Mouse (Mus musculus) left cerebral cortex, adult 2 months (tissue): ENCODE measurements at regions not wholly inside any gene's neighbourhood (a gene's known extent, or its start where the extent isn't known, plus 50 kb on each side); places are given as distances from the start of the nearest gene placed in this dataset.
"Not testable (repeated sequence)": the region's sequence is repeated elsewhere in the genome, so short reads cannot be mapped to it uniquely, and the experiment has no call there.

Experiments used
- DNase-seq, 2 experiments: peaks; one replicate each; pipeline ENCODE4 v3.0.0; 2021 to 2022; ENCODE audit warnings: low spot score in 2 of 2, mixed read lengths in 1 of 2; ENCODE audit errors: extremely low spot score in 1 of 2
- H3K27ac ChIP-seq: fragments of 200-600 bp; 2 replicates; pipeline ENCODE4 v1.8.1; 2022
- H3K4me3 ChIP-seq: fragments of 200-600 bp; 2 replicates; pipeline ENCODE4 v1.8.1; 2022
- CTCF ChIP-seq: fragments of 200-600 bp; IDR thresholded peaks from 2 replicates; pipeline ENCODE4 v1.8.1; 2022; ENCODE audit warnings: antibody characterized with exemption, mild to moderate bottlenecking, moderate library complexity
- intact Hi-C: fragments of 180-260 bp; cut with DNase I; formaldehyde crosslinking; loops from one replicate; pipeline ENCODE4 v1.15.1; 2025

DNA sequence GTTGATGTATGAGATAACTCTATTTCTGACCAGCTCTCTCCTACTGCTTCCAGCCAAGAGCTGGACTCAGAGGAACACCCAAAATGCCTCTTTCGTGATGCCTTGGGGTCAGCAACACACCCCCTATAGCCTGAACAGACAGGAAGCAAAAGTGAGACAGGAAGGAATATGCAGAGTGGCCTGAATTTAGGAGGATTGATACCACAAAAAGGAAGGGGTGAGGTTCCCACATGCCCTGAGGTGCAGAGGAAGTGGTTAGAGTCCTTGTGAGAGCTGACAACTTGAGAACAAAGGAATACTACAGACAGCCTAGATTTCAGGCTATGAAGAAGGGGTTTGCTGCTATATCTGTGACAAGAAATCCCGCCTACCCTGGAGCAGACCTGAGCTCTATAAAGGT lies 129.6 kb upstream of the Rps6ka3 start:
- TF ChIP-seq CTCF: no peak
- H3K27ac ChIP-seq: no peak overlapping the region
- intact Hi-C loops: no loop called here
- H3K4me3 ChIP-seq: no peak overlapping the region
- DNase-seq: no peak

DNA sequence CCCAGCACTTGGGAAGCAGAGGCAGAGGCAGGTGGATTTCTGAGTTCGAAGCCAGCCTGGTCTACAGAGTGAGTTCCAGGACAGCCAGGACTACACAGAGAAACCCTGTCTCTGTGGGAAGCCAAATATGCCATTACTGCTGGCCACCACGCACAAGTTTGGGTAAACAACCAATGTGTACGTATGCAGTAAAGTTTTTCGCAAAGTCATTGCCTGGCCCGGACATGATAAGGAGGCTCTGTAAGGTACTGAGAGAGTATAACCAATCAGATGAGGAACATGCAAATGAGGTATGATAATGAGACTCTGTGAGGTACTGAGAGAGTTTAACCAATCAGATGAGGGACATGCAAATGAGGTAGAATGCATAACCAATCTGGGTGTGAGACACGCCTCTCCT lies 99.5 kb upstream of the Rps6ka3 start:
- H3K27ac ChIP-seq, intact Hi-C loops, DNase-seq: not testable (repeated sequence)

DNA sequence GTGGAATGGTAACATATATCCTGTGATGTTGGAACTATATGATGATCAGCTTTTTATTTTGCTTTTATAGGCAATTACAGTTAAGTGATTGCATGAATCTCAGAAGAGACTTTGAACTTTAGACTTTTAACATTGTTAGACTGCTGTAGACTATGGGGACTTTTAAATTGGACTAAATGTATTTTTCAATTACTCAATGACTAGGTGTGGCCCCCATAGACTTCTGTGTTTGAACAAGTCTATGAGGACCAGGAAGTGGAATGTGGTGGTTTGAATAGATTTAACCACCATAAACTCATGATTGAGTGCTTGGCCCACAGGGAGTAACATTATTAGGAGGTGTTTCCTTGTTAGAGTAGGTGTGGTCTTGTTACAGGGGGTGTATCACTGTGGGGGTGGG lies 93.9 kb upstream of the Rps6ka3 start:
- TF ChIP-seq CTCF: no peak
- intact Hi-C loops: no loop called here

More for the DNA sequence above, 99.5 kb upstream of the Rps6ka3 start:
- H3K4me3 ChIP-seq: not testable (repeated sequence)

DNA sequence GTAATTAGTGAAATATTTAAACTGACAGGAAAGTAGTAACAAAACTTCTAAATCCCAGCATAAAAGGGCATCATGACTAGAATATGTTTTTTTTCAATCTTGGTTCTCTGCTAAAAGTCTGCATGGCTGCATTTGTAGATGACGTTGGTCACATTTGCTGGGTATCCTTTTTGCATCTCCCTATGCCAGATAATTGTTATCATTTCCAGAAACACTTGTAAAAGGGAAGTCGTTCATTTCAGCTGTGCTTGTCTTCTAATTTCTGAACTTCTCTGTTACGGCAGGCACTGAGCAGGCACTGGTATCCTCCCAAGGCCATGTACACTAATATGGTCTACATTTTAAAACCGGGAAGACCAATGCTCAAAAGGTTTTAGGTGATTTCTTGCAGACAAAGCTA lies 69.6 kb upstream of the Rps6ka3 start:
- Histone ChIP-seq H3K4me3 (no peak overlapping the region), H3K27ac (no peak overlapping the region)
- intact Hi-C loops: no loop called here
- no peak for DNase-seq
- TF ChIP-seq CTCF: no peak

More for the DNA sequence above, 93.9 kb upstream of the Rps6ka3 start:
- Histone ChIP-seq H3K4me3 (no peak overlapping the region), H3K27ac (no peak overlapping the region)
- DNase-seq: no peak

DNA sequence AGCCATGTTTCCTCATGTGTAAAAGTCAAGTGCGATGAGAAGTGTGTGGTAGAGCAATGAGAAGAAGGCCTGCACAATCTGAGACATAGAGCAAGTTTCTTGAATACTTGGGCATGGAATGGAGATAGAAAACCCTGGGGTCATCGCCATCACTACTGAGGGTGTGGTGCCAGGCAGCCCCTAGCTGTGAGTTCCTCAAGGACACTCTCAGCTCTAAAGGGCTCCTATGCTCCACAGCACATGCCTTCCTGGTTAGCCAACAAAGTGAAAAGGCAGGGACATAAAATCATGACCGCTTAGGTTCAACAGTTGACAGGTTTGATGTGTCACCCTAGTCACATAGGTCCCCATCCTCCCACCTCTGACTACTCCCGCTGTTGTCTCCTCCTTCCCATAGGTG lies 66.8 kb upstream of the Rps6ka3 start:
- H3K27ac ChIP-seq: no peak overlapping the region
- H3K4me3 ChIP-seq: no peak overlapping the region
- no peak for TF ChIP-seq CTCF
- DNase-seq: no peak
- intact Hi-C loops: no loop called here

DNA sequence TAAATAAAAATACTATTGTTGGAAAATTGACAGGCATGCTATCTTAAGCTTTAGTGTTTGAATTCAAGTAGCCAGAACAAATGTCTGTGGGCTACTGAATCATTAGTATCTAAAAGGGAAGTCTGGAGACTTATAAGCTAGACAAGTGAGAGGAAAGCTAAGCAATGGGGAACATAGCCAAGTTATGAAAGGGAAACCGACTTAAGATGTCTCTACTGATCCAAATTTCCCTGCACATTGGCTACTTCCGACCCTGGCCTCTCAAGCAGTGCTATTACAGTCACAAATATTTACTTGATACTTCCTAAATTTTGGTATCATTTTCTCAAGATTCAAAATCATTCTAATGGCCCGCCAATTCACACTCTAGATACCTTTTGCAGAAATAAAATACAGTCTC lies 65.4 kb upstream of the Rps6ka3 start:
- intact Hi-C loops: no loop called here
- H3K27ac ChIP-seq: no peak overlapping the region
- no peak for DNase-seq
- TF ChIP-seq CTCF: no peak
- H3K4me3 ChIP-seq: no peak overlapping the region

DNA sequence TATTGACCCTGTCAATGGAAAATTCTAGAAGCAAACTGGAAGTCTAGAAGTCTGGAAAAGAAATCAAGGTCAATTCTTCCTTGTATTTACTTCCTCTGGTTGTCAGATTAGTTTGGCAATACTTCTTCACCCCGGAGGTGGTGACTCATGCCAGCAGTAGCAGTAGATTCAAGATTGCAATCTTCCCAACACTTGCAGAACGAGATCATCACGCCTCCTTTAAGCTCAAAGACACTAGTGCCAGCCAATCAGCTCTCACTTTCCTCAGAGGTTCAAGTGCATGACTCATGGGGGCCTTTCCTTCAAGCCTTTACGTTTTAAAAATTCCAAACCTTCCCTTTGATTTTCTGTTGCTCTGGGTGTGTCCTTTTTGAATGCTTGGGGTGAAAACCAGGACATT lies 64.9 kb upstream of the Rps6ka3 start:
- H3K4me3 ChIP-seq: no peak overlapping the region
- intact Hi-C loops: no loop called here
- DNase-seq: no peak
- H3K27ac ChIP-seq: no peak overlapping the region
- TF ChIP-seq CTCF: no peak

DNA sequence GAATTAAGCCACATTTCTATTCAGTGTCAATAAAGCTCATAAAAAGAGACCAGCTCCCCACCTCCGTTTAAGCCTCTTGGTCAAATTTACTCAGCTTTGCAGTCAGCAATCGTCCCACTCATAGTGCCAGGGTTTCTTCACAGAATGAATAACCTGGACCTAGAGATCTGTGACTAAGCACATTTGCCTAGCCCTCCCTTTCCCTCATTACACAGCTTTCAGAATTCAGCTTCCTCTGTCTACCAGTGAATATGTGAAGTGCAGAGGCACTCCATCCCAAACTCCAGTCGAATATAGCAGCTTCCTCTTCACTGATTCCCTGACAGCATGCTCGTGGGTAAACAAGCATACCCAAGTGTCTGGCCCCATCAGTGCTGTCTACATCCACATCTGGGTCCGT lies 54.3 kb upstream of the Rps6ka3 start:
- H3K27ac ChIP-seq: no peak overlapping the region; the same call in 1 of the 2 replicates
- H3K4me3 ChIP-seq: no peak overlapping the region
- no peak for TF ChIP-seq CTCF
- DNase-seq: no peak
- intact Hi-C loops: loop anchor here (5.0 kb wide), 1 partner anchor 57 kb away; the partner anchor contains the start of gene Rps6ka3

DNA sequence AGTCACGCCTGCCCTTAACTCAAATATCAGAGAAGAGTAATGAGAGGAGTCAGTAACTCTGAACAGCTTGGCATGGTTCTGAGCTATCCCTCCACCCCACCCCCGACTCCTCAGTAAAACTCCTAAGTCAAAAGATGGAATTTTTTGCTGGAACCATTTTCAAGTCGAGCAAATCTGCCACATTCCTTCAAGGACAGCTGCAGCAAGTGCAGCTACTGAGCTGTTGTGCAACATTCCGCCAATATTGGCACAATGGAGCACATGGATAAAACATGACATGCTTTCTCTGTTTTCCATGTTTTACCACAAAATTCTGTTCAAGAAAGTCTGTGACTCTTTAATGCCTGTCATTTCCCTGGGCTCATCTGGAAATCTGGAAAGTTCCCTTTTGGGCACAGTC lies 53.1 kb upstream of the Rps6ka3 start:
- DNase-seq: no peak
- H3K4me3 ChIP-seq: no peak overlapping the region
- no peak for TF ChIP-seq CTCF
- H3K27ac ChIP-seq: no peak overlapping the region
- intact Hi-C loops: loop anchor here (5.0 kb wide), 1 partner anchor 55 kb away; the partner anchor contains the start of gene Rps6ka3

DNA sequence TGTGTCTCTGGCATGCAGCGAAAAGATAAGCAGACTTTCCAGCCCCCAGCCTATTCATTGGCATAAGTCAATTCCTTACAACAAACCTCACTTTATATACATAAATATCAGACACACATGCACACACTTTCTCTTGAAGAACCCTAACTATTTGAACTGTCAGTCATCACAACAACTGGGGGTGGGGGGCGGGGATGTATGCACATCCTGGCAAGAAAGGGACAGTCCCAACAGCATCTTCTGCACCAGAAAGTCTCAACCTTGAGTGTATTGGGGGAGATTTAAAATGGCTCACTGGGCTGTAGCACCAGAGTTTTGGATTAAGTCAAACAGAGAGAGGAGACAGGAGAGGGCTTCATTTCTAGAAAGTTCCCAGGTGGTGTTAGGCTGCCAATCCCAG lies 50.4 kb upstream of the Rps6ka3 start:
- intact Hi-C loops: loop anchor here (5.0 kb wide), 1 partner anchor 53 kb away; the partner anchor contains the start of gene Rps6ka3
- no peak for TF ChIP-seq CTCF
- Histone ChIP-seq H3K4me3 (no peak overlapping the region), H3K27ac (no peak overlapping the region)
- no peak for DNase-seq
